Mouse (Mus musculus) neural tube, embryonic 11.5 days (tissue): Measurements from ENCODE around the gene C1ql4. TPM values are rescaled to one million over a fixed set of nuclear protein-coding genes. Genes with fewer than 3 reads are reported as not detected.

Experiments
- ATAC-seq: fragments of 200-750 bp; cut with Nextera tagmentation; 2 replicates; pipeline ENCODE4 v1.8.0; 2017; ENCODE audit warnings: moderate number of reproducible peaks, mild to moderate bottlenecking, moderate TSS enrichment, moderate library complexity; ENCODE audit not compliant: insufficient read depth, low FRiP score, low TSS enrichment
- DNase-seq: peaks from one replicate; pipeline ENCODE4 v3.0.0-alpha.2; 2015; ENCODE audit warnings: low spot score
- H3K27ac ChIP-seq: fragments of 300-500 bp; sonication (generic); 2 replicates; pipeline ENCODE4 v1.5.1; 2014; ENCODE audit warnings: low read depth, mild to moderate bottlenecking, low read length
- H3K27me3 ChIP-seq: fragments of 300-500 bp; sonication (generic); 2 replicates; pipeline ENCODE4 v1.6.1; 2014; ENCODE audit warnings: mild to moderate bottlenecking, low read length, mixed read lengths; ENCODE audit not compliant: control insufficient read depth, insufficient read depth
- H3K36me3 ChIP-seq: fragments of 300-500 bp; sonication (generic); 2 replicates; pipeline ENCODE4 v1.6.1; 2014; ENCODE audit warnings: mild to moderate bottlenecking, low read length, moderate library complexity, mixed read lengths; ENCODE audit not compliant: control insufficient read depth, insufficient read depth
- H3K4me1 ChIP-seq: fragments of 300-500 bp; sonication (generic); 2 replicates; pipeline ENCODE4 v1.6.1; 2014; ENCODE audit warnings: low read length, mixed read lengths; ENCODE audit not compliant: control insufficient read depth, insufficient read depth
- H3K4me2 ChIP-seq: fragments of 300-500 bp; sonication (generic); 2 replicates; pipeline ENCODE4 v1.6.1; 2014; ENCODE audit warnings: low read depth, mild to moderate bottlenecking, moderate library complexity
- H3K4me3 ChIP-seq: fragments of 300-500 bp; sonication (generic); 2 replicates; pipeline ENCODE4 v1.5.1; 2014; ENCODE audit warnings: low read depth, low read length
- H3K9ac ChIP-seq: fragments of 300-500 bp; sonication (generic); 2 replicates; pipeline ENCODE4 v1.6.1; 2014; ENCODE audit warnings: mild to moderate bottlenecking, low read length
- H3K9me3 ChIP-seq: fragments of 300-500 bp; sonication (generic); 2 replicates; pipeline ENCODE4 v1.6.1; 2016; ENCODE audit warnings: low read length; ENCODE audit not compliant: control insufficient read depth
- WGBS: fragments of 180-500 bp; shearing (Covaris S2); extraction: QIAGEN DNeasy Blood & Tissue Kit; methylation state at CpG from one replicate; pipeline ENCODE4 v1.1.7; 2014; 5-methylcytosine and 5-hydroxymethylcytosine counted together
- polyA plus RNA-seq: library from polyadenylated mRNA; unstranded; fragments of >200 nt; fragmentation: Nextera tagmentation; extraction: Ambion mirVana; gene quantifications from 2 replicates; pipeline ENCODE4 v1.2.1, GENCODE M21; 2014

Gene C1ql4
- polyA plus RNA-seq, 1 experiment from 2014 or later: 3.0 TPM

DNA sequence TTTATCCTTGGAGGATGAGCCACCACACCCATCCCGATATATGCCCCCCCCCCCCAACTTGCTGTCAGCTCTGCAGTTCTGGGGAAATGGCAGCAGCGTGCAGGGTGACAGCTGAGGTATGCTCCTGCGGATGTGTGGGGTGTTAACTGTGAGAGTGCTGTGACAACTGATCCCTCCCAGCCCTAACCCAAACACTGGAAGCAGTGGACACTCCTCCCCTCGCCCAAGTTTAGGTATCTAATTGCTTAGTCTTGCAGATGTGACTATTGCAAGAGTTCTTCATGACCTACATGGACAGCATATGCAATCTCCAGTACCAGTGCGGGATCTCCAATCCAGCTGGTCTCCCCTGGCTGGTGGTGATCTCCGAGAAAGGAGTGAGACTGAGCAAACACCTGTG lies 7.7 kb upstream of the C1ql4 start:
- 0 out of 2 replicates have a peak overlapping the region, but pooled peaks have one; percentile 25 for H3K4me2 ChIP-seq
- H3K27ac ChIP-seq: 0 out of 2 replicates have a peak overlapping the region, but pooled peaks have one; percentile 27
- H3K36me3 ChIP-seq: no peaks in the 10 kb centered on the region
- no peak overlapping the region for H3K4me3 ChIP-seq
- ATAC-seq (no peak), DNase-seq (no peak)
- H3K9ac ChIP-seq: no peak overlapping the region
- WGBS: 3% methylated on average over 6 of the region's 6 CpGs
- H3K4me1 ChIP-seq: peaks cover 43% of the 10 kb centered on the region
- H3K9me3 ChIP-seq: no peaks in the 10 kb centered on the region
- peaks cover 72% of the 10 kb centered on the region for H3K27me3 ChIP-seq

DNA sequence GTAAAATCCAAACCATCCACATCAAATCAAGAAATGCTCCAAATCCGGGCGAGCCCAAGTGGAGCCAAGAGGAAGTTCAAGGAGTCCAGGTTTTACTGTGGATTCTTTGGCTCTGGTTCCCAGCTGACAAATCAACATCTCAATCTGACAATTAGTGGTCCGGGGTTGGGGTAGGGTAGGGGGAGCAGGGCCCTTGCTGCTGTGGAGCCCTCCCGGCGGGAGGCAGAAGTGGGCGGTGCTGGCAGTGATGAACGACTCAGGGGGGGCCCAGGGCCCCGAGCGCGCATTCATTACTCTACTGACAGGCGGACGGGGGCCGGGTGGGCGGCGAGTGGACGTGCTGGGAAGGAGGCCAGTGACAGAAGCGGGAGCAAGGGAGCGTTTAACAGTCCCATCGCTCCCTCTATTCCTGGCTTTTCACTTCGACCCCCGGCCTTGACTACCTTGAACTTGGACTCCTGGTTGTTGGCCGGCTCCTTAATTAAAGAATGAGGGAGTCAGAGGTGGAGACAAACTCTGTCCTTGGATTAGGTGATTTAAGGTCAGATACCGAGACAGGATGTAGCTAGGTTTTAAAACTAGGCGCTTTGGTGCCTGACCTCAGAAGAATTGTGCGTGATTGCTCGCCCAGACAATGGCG lies 7.1 kb upstream of the C1ql4 start:
- DNase-seq (peak; percentile 88), ATAC-seq (peak; percentile 54; the same call in 1 of the 2 replicates)
- H3K9ac ChIP-seq: no peak overlapping the region
- H3K9me3 ChIP-seq: no peaks in the 10 kb centered on the region
- under 1% methylated on average over 27 of the region's 27 CpGs for WGBS
- H3K36me3 ChIP-seq: no peaks in the 10 kb centered on the region
- H3K4me3 ChIP-seq: no peak overlapping the region
- H3K27me3 ChIP-seq: peaks cover 78% of the 10 kb centered on the region
- H3K4me2 ChIP-seq: peak overlapping the region; percentile 25
- H3K27ac ChIP-seq: 0 out of 2 replicates have a peak overlapping the region, but pooled peaks have one; percentile 27
- H3K4me1 ChIP-seq: peaks cover 45% of the 10 kb centered on the region

DNA sequence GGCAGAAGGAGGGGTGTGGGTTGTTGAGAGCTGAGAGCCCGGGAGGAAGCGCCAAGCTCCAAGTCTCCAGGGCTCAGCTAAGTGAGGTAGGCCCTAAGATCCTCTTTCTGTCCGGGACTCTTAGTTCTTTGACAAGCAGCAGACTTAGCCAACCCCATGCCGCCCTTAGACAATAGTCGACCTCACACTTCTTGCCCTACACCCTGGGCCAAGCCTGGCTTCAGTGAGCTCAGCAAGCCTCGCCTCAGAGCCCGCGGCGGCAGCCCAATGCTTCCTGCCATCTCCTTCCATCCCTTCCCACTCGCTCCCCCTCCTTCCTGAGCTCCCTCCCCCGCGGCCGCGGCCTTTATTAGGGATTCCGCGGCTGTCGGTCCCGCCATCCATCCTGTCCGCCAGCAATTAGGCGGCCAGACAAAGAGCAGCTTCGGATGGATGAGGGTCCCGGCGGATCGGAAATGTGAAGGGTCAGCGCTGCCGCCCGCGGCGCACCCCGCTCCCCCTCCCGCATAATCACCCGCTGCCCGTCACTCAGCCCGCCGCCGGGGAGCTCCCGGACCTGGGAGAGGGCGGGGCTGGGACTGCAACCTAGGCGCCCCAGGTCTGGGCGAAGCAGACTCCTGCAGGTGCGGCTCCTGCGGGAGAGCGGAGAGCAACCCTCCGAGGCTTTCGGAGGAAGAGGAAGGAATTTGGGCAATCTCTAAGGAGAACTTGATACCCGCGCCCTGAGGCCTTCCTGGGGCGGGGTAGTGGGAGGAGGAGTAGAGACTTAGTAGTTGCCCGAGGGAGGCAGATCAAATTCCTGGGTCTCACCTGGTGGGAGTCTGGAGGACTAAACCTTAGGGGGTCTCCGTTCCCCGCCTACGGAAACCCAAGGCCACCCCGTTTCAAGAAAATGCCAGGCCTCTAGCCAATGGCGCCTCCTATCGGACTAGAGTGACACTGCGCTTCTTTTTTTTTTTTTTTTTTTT lies 6.0 kb upstream of the C1ql4 start:
- peak; percentile 62 for ATAC-seq
- WGBS: under 1% methylated on average over 52 of the region's 56 CpGs
- peak overlapping the region; percentile 29 for H3K9ac ChIP-seq
- peak overlapping the region; percentile 37 for H3K4me3 ChIP-seq
- H3K27me3 ChIP-seq: peaks cover 79% of the 10 kb centered on the region
- peak overlapping the region; percentile 67 for H3K4me2 ChIP-seq
- peak; percentile 89 for DNase-seq
- H3K4me1 ChIP-seq: peaks cover 45% of the 10 kb centered on the region
- H3K27ac ChIP-seq: peak overlapping the region; percentile 65
- H3K36me3 ChIP-seq: no peaks in the 10 kb centered on the region
- H3K9me3 ChIP-seq: no peaks in the 10 kb centered on the region

DNA sequence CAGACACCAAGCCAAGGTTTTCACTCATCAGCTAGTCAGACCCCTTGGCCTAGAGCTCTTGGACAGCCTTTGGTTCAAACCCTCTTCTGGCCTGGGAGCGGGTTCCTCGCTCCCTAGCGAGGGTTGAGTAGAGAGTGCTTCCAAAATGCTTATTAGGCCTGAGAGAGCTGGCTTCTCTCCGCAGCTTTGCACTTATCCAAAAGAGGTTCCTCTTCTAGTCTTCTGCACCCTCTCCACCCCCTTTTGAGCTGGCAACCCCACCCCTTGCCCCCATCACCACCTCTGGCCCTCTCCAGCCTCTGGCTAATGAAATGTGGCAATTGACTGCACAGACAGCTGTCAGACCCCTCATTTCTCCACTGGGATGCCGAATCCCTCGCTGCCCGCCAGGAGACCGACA lies 5.3 kb upstream of the C1ql4 start, which contains the start of gene Dnajc22:
Gene Dnajc22, plus strand, starts transcription at position 301 of the 400 bp plus-strand sequence.
- Histone ChIP-seq H3K9ac (peak within 1 kb of the TSS; percentile 29), H3K27ac (peak within 1 kb of the TSS; percentile 65), H3K36me3 (no peaks in the 10 kb centered on the region), H3K4me3 (peak within 1 kb of the TSS; percentile 37), H3K4me2 (peak within 1 kb of the TSS; percentile 67), H3K9me3 (no peaks in the 10 kb centered on the region), H3K4me1 (peaks cover 48% of the 10 kb centered on the region), H3K27me3 (peaks cover 79% of the 10 kb centered on the region)
- 8% methylated on average over 8 of the region's 8 CpGs for WGBS
- DNase-seq: peak; percentile 30
- ATAC-seq: no peak

DNA sequence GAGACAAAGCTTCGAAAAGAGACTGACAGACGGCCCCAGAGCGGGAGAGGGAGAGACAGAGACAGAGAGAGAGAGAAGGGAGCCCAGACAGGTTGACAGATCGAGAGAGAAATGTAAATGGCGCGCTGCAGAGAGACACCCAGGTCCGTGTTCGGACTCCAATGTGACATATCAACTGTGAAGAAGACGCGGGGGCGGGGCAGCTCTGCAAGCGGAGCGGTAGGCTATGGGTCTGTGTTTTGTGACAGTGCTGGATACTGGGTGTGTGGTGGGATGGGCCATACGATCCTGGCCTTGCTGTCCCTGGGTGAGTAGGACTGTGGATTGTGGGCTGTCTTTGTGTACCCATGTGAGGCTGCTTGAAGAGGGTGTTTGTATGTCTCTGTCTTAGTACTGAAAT lies 1.5 kb upstream of the C1ql4 start:
- Histone ChIP-seq H3K4me2 (peak overlapping the region; percentile 2; the same call in 1 of the 2 replicates), H3K27ac (no peak overlapping the region), H3K4me1 (peaks cover 22% of the 10 kb centered on the region), H3K4me3 (no peak overlapping the region), H3K27me3 (peaks cover 80% of the 10 kb centered on the region), H3K9me3 (no peaks in the 10 kb centered on the region), H3K36me3 (no peaks in the 10 kb centered on the region), H3K9ac (no peak overlapping the region)
- WGBS: 3% methylated on average over 14 of the region's 14 CpGs
- ATAC-seq: no peak
- no peak for DNase-seq

DNA sequence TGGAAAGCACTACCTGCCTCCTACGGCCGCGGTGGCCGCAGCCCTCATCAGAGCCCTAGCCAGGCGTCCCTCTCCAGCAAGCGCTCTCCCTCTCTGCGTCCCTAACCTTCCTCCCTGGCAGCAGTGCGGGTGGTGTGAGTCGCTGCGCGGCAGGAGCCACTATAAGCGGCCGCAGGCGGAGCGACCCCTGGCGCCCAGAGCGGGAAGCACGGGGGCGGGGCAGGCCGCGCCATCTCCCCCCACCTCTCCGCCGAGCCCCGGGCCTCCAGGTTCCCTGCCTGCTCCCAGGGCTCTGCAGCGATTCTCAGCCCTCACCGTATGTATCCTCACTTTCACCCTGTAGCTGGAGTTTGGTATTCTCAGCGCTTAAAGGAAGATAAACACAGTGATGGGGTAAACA lies 675 bp upstream of the C1ql4 start:
- under 1% methylated on average over 27 of the region's 27 CpGs for WGBS
- Histone ChIP-seq H3K9me3 (no peaks in the 10 kb centered on the region), H3K27ac (no peak overlapping the region), H3K36me3 (peaks cover 2% of the 10 kb centered on the region; the same call in 1 of the 2 replicates), H3K27me3 (peaks cover 76% of the 10 kb centered on the region), H3K9ac (peak overlapping the region; percentile 20; the same call in 1 of the 2 replicates), H3K4me1 (peaks cover 16% of the 10 kb centered on the region), H3K4me3 (peak overlapping the region; percentile 23), H3K4me2 (peak overlapping the region; percentile 21)
- ATAC-seq (peak; percentile 68), DNase-seq (peak; percentile 89)

DNA sequence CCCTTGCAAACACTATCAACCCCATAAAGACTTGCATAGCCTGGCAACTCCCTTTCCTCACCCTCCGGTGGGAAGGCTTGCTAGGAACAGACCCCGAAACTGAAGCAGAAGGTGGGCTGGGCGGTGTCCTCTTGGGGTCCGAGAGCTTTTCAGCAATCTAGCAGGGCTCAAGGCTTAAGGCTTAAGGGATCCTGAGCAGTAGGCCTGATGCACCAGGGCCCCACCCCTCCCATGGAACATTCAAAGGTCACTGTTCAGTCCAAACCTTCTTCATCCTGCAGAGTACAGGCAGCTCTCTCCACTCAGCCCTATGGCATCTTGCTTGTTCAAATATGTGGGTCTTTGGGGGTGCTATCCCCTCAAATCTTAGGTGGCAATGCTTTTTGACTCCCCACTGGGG lies 1.6 kb downstream of the C1ql4 start:
- no peak for DNase-seq
- no peak for ATAC-seq
- H3K4me2 ChIP-seq: no peak overlapping the region
- H3K4me3 ChIP-seq: no peak overlapping the region
- H3K36me3 ChIP-seq: peaks cover 11% of the 10 kb centered on the region
- 71% methylated on average over 4 of the region's 4 CpGs for WGBS
- no peaks in the 10 kb centered on the region for H3K9me3 ChIP-seq
- peaks cover 8% of the 10 kb centered on the region for H3K4me1 ChIP-seq
- H3K27me3 ChIP-seq: peaks cover 61% of the 10 kb centered on the region
- no peak overlapping the region for H3K27ac ChIP-seq
- H3K9ac ChIP-seq: no peak overlapping the region

DNA sequence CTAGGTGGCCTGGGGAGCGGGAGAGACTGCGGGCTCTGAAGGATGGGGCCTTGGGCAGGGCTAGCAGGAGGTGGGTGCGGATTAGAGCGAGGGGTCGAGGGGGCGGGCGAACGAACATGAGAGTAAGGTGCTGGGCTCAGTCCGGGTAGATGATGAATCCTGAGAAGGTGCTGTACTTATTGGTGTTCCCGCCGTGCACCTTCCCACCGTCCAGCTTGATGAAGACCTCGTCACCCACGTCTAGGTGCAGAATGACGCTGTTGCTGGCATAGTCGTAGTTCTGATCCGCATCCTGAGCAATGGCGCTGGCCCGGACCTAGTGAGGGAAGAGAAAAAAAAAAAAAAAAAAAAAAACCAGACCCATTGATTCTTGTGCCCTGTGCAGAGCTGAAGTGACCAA lies 3.0 kb downstream of the C1ql4 start:
- 8% methylated on average over 19 of the region's 19 CpGs for WGBS
- H3K4me3 ChIP-seq: no peak overlapping the region
- peaks cover 50% of the 10 kb centered on the region for H3K27me3 ChIP-seq
- H3K4me1 ChIP-seq: peaks cover 3% of the 10 kb centered on the region; the same call in 1 of the 2 replicates
- H3K27ac ChIP-seq: no peak overlapping the region
- H3K9ac ChIP-seq: no peak overlapping the region
- DNase-seq: no peak
- no peak for ATAC-seq
- H3K36me3 ChIP-seq: peaks cover 11% of the 10 kb centered on the region
- no peaks in the 10 kb centered on the region for H3K9me3 ChIP-seq
- H3K4me2 ChIP-seq: peak overlapping the region; percentile 4; the same call in 1 of the 2 replicates
